Mouse (Mus musculus) heart, adult 2 months (tissue): ENCODE measurements around the gene Inpp5k. TPM values are rescaled to one million over a fixed set of nuclear protein-coding genes. Genes with fewer than 3 reads are reported as not detected.
A peak's percentile ranks its signal among the peaks of the same experiment; 100 is the strongest.

Experiments
- DNase-seq, 2 experiments: peaks; one replicate each; pipeline ENCODE4 v3.0.0; 2021
- H3K27ac ChIP-seq: fragments of 200-600 bp; 2 replicates; pipeline ENCODE4 v1.8.1; 2022
- H3K27me3 ChIP-seq: fragments of 200-500 bp; 2 replicates; pipeline ENCODE4 v1.6.1; 2012; ENCODE audit warnings: mild to moderate bottlenecking, low read length, inconsistent platforms, mixed read lengths; ENCODE audit not compliant: control insufficient read depth, insufficient read depth
- H3K36me3 ChIP-seq: fragments of 200-500 bp; 2 replicates; pipeline ENCODE4 v1.6.1; 2012; ENCODE audit warnings: low read length, inconsistent platforms; ENCODE audit not compliant: control insufficient read depth, insufficient read depth
- H3K4me1 ChIP-seq: fragments of 200-500 bp; 2 replicates; pipeline ENCODE4 v1.6.1; 2011; ENCODE audit warnings: low read length; ENCODE audit not compliant: control insufficient read depth, insufficient read depth
- H3K4me3 ChIP-seq: fragments of 200-600 bp; 2 replicates; pipeline ENCODE4 v1.8.1; 2022
- H3K79me2 ChIP-seq: fragments of 200-500 bp; replicated peaks from 2 replicates; pipeline ENCODE4 v1.6.1; 2012; ENCODE audit warnings: mild to moderate bottlenecking, inconsistent platforms, low read length, moderate library complexity, mixed read lengths; ENCODE audit not compliant: control insufficient read depth, insufficient read depth
- H3K9ac ChIP-seq: fragments of 200-500 bp; 2 replicates; pipeline ENCODE4 v1.6.1; 2012; ENCODE audit warnings: low read depth, mild to moderate bottlenecking, control low read depth, inconsistent platforms, low read length, mixed read lengths
- CTCF ChIP-seq: fragments of 200-600 bp; IDR thresholded peaks from 2 replicates; pipeline ENCODE4 v1.8.1; 2022; ENCODE audit warnings: antibody characterized with exemption, mild to moderate bottlenecking, moderate library complexity
- EP300 ChIP-seq: fragments of 200-500 bp; IDR thresholded peaks from 2 replicates; pipeline ENCODE4 v1.6.1; 2011; ENCODE audit warnings: low read depth, low read length, control low read depth; ENCODE audit not compliant: insufficient read depth
- POLR2A ChIP-seq: fragments of 200-500 bp; IDR thresholded peaks from 2 replicates; pipeline ENCODE4 v1.6.1; 2011; ENCODE audit warnings: mild to moderate bottlenecking, low read depth, low read length, control low read depth; ENCODE audit not compliant: insufficient read depth
- WGBS: fragments of 180-500 bp; shearing (Covaris S2); methylation state at CpG from one replicate; pipeline ENCODE4 v1.1.7; 2018; 5-methylcytosine and 5-hydroxymethylcytosine counted together
- intact Hi-C: fragments of 180-260 bp; cut with DNase I; formaldehyde crosslinking; loops from one replicate; pipeline ENCODE4 v1.15.1; 2025
- polyA plus RNA-seq: library from polyadenylated mRNA; depleted of rRNA; stranded (reverse); fragments of >200 nt; gene quantifications from 2 replicates; pipeline ENCODE4 v1.2.3, GENCODE M21; 2012
- total RNA-seq, 2 experiments: library from RNA; stranded (reverse); gene quantifications; 2 replicates each; pipeline ENCODE4 v1.2.3; 2021

The Inpp5k gene
- total and polyA plus RNA-seq, 3 experiments = 24.5 to 42.8 (median 30.2) TPM

GRCm38 (mm10) chr11:75652942-75653684 lies 22.3 kb downstream of the Inpp5k start:
- Histone ChIP-seq H3K79me2 (no peaks in the 10 kb centered on the region), H3K4me3 (peak overlapping the region; percentile 48), H3K4me1 (peaks cover 37% of the 10 kb centered on the region), H3K27ac (peak overlapping the region; percentile 99), H3K27me3 (no peaks in the 10 kb centered on the region), H3K36me3 (peaks cover 2% of the 10 kb centered on the region; the same call in 1 of the 2 replicates), H3K9ac (peak overlapping the region; percentile 72)
- WGBS = 38% methylated on average over 14 of the region's 14 CpGs
- TF ChIP-seq CTCF = peak; percentile 38
- no peak for TF ChIP-seq POLR2A
- intact Hi-C loops = no loop called here
- DNase-seq = peak; percentile 52 to 54

GRCm38 (mm10) chr11:75653781-75654470 lies 23.1 kb downstream of the Inpp5k start:
- intact Hi-C loops = loop anchor here (2.0 kb wide), 1 partner anchor 79 kb away; the partner anchor contains the start of gene Ywhae
- H3K36me3 ChIP-seq = peaks cover under 1% of the 10 kb centered on the region; the same call in 1 of the 2 replicates
- DNase-seq = peak; percentile 89 to 91
- peaks cover 32% of the 10 kb centered on the region for H3K4me1 ChIP-seq
- peak overlapping the region; percentile 48 for H3K4me3 ChIP-seq
- WGBS = 1% methylated on average over 38 of the region's 45 CpGs
- H3K9ac ChIP-seq = peak overlapping the region; percentile 72
- TF ChIP-seq CTCF = no peak
- TF ChIP-seq POLR2A = peak; percentile 67
- TF ChIP-seq EP300 = peak; percentile 40; the same call in 1 of the 2 replicates
- H3K79me2 ChIP-seq = no peaks in the 10 kb centered on the region
- H3K27ac ChIP-seq = peak overlapping the region; percentile 99
- no peaks in the 10 kb centered on the region for H3K27me3 ChIP-seq

- peak; percentile 54 to 75 for DNase-seq
- 48% methylated on average over 25 of the region's 25 CpGs for WGBS
Measured at GRCm38 (mm10) chr11:75654471-75655390, 23.9 kb downstream of the Inpp5k start.

GRCm38 (mm10) chr11:75655621-75656545 lies 25.1 kb downstream of the Inpp5k start:
- H3K36me3 ChIP-seq = peaks cover 2% of the 10 kb centered on the region; the same call in 1 of the 2 replicates
- intact Hi-C loops = loop anchor here (2.0 kb wide), 2 partner anchors 23 to 77 kb away; partner anchors contain the start of genes Crk and Ywhae
- no peaks in the 10 kb centered on the region for H3K79me2 ChIP-seq
- under 1% methylated on average over 78 of the region's 78 CpGs for WGBS
- peak overlapping the region; percentile 99 for H3K27ac ChIP-seq
- H3K4me1 ChIP-seq = peaks cover 26% of the 10 kb centered on the region
- TF ChIP-seq CTCF (no peak), POLR2A (peak; percentile 60), EP300 (peak; percentile 52; the same call in 1 of the 2 replicates)
- peak overlapping the region; percentile 62 for H3K4me3 ChIP-seq
- peak; percentile 90 to 92 for DNase-seq
- peak overlapping the region; percentile 74 for H3K9ac ChIP-seq
- no peaks in the 10 kb centered on the region for H3K27me3 ChIP-seq

More at GRCm38 (mm10) chr11:75654471-75655390, 23.9 kb downstream of the Inpp5k start:
- peak overlapping the region; percentile 62 for H3K4me3 ChIP-seq
- H3K4me1 ChIP-seq = peaks cover 28% of the 10 kb centered on the region
- H3K27me3 ChIP-seq = no peaks in the 10 kb centered on the region
- no peaks in the 10 kb centered on the region for H3K79me2 ChIP-seq
- H3K9ac ChIP-seq = peak overlapping the region; percentile 74
- TF ChIP-seq CTCF = no peak
- TF ChIP-seq POLR2A = no peak
- TF ChIP-seq EP300 = no peak
- peak overlapping the region; percentile 99 for H3K27ac ChIP-seq
- peaks cover 2% of the 10 kb centered on the region; the same call in 1 of the 2 replicates for H3K36me3 ChIP-seq
- intact Hi-C loops = loop anchor here (2.0 kb wide), 1 partner anchor 78 kb away; the partner anchor contains the start of gene Ywhae
